Mouse (Mus musculus) MEL (cell line): ENCODE measurements around the gene Lce3f.

Experiments
- CTCF ChIP-seq, 3 experiments: IDR thresholded peaks in 2 of 3; conservative IDR thresholded peaks in 1 of 3; 2 replicates each; pipeline ENCODE4 v1.5.1; 2011 to 2012; ENCODE audit warnings: low read length in 3 of 3, low read depth in 2 of 3, mild to moderate bottlenecking in 2 of 3, improper control_type of control experiment in 1 of 3, inconsistent platforms in 1 of 3, mixed read lengths in 1 of 3, moderate library complexity in 1 of 3; ENCODE audit not compliant: control insufficient read depth in 1 of 3, insufficient read depth in 1 of 3, poor library complexity in 1 of 3, severe bottlenecking in 1 of 3
- EP300 ChIP-seq, 2 experiments: IDR thresholded peaks; 2 replicates each; pipeline ENCODE4 v1.6.1; 2011; ENCODE audit warnings: improper control_type of control experiment in 2 of 2, low read length in 2 of 2, low read depth in 1 of 2, mild to moderate bottlenecking in 1 of 2
- MEF2A ChIP-seq: IDR thresholded peaks from 2 replicates; pipeline ENCODE4 v1.6.1; 2014; ENCODE audit warnings: low read depth, mild to moderate bottlenecking, inconsistent platforms, low read length, improper control_type of control experiment; ENCODE audit not compliant: poor library complexity, insufficient replicate concordance, severe bottlenecking; ENCODE audit errors: extremely low read depth
- TAL1 ChIP-seq: IDR thresholded peaks from 2 replicates; pipeline ENCODE4 v1.6.1; 2012; ENCODE audit warnings: mild to moderate bottlenecking, inconsistent platforms, low read length, moderate library complexity, mixed read lengths

- TF ChIP-seq MEF2A (no peak), TAL1 (no peak), EP300 (IDR thresholded peaks at IDR 0.05; ENCODE audit: low read depth in 1 of 2, low read length in 2 of 2) (no peak), CTCF (IDR thresholded peaks at IDR 0.05 in 2 of 3, conservative IDR thresholded peaks at IDR 0.05 in 1 of 3; ENCODE audit: control insufficient read depth in 1 of 3, insufficient read depth in 1 of 3, low read depth in 2 of 3, low read length in 3 of 3, poor library complexity in 1 of 3, severe bottlenecking in 1 of 3) (no peak)
Measured at GRCm38 (mm10) chr3:93025486-93025885, 33.5 kb downstream of the Lce3f start.
